Mouse (Mus musculus) cerebellum, adult 2 months (tissue): Measurements from ENCODE around the gene Plek2.

Experiments used
- CTCF ChIP-seq: fragments of 200-500 bp; IDR thresholded peaks from 2 replicates; pipeline ENCODE4 v1.5.1; 2011; ENCODE audit warnings: low read depth, mild to moderate bottlenecking, control low read depth, low read length, moderate library complexity, borderline replicate concordance; ENCODE audit not compliant: insufficient read depth
- POLR2A ChIP-seq: fragments of 200-500 bp; IDR thresholded peaks from 2 replicates; pipeline ENCODE4 v1.6.1; 2011; ENCODE audit warnings: low read length, control low read depth, borderline replicate concordance; ENCODE audit not compliant: insufficient read depth

DNA sequence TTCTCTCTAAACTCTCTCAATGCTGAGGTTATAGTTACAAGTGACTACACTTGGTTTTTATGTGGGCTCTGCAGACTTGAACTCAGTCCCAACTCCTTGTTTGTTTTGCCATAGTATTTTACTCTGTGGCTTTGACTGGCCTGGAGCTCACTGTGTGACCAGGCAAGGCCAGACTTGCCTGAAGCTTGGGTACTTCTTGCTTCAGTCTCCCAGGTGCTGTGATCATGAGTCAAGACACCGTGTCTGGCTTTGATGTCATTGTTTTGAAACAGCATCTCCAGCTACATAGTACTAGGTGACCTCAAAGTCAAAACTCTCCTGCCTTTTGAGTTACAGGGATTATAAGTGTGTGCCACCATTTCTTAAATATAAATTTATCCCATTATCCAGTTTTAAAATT is 23.1 kb upstream of the Plek2 start:
- TF ChIP-seq CTCF = no peak
- no peak for TF ChIP-seq POLR2A
